Mouse (Mus musculus): Measurements from ENCODE around the gene Psmd7. TPM values are rescaled to one million over a fixed set of nuclear protein-coding genes. Genes with fewer than 3 reads are reported as not detected.

Gene Psmd7
- polyA plus RNA-seq, 1 experiment = 56.9 TPM

DNA sequence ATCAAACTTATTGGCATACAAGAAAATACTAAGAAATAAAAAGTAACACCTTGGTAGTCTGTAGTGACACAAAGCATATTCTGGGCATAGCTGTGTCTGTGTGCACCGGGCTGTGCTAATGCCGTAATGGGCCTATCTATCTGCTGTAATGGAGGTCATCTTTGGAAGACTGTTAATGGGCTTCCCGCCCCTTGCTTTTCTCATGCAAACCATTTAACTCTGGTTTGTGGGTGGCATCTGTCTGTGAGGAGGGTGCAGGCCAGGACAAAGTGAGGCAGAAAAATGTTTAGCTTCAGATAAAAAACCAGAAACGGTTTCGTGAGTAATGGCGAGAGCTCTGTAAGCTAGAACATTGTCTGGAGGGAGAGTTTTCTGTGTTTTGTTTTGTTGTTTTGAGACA is 6.6 kb upstream of the Psmd7 start:
- DNase-seq = no peak
- 75% methylated on average over 6 of the region's 6 CpGs for WGBS
- no peak overlapping the region for H3K4me3 ChIP-seq (ENCODE audit: insufficient read depth, low read depth, low read length)
- H3K36me3 ChIP-seq (ENCODE audit: control insufficient read depth, insufficient read depth, low read length) = no peaks in the 10 kb centered on the region
- TF ChIP-seq POLR2A (IDR thresholded peaks at IDR 0.05; ENCODE audit: low read depth, low read length) (no peak), CTCF (conservative IDR thresholded peaks at IDR 0.05; ENCODE audit: insufficient read depth, insufficient read length, low read depth, low read length) (no peak)
- H3K27me3 ChIP-seq (replicated peaks; ENCODE audit: control insufficient read depth, insufficient read depth, low read length) = no peaks in the 10 kb centered on the region
- H3K27ac ChIP-seq (ENCODE audit: insufficient read depth, low read depth, low read length) = no peak overlapping the region
- no peaks in the 10 kb centered on the region for H3K4me1 ChIP-seq (ENCODE audit: control insufficient read depth, insufficient read depth, low read length)

DNA sequence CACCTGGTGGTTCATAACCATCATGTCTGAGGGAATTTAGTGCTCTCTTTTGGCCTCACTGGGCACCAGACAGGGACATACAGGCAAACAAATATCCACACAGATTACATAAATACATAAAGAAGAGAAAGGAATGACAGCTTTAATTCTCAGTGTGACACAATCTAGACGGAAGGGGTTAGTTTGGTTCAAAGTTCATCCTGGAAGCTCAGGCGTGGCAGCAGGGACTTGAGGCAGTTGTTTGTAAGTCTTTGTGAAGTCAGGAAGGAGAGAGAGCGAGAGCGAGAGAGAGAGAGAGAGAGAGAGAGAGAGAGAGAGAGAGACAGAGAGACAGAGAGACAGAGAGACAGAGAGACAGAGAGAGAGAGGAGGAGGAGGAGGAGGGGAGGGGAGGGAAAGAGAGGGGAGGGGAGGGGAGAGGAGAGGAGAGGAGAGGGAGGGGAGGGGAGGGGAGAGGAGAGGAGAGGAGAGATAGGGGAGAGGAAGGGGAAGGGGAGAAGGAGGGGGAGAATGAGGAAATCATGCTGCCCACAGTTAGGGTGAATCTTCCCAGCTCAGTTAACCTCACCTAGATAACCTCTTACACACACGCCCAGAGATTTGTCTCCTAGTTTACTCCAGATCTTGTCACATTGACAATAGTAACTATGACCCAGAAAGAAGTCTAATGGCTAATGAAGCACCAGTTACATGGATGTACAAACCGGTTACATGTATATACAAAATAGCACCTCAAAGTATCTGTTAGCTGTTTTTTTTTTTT is 5.9 kb upstream of the Psmd7 start:
- TF ChIP-seq POLR2A (IDR thresholded peaks at IDR 0.05; ENCODE audit: low read depth, low read length) = no peak
- TF ChIP-seq CTCF (conservative IDR thresholded peaks at IDR 0.05; ENCODE audit: insufficient read depth, insufficient read length, low read depth, low read length) = no peak
- no peak overlapping the region for H3K27ac ChIP-seq (ENCODE audit: insufficient read depth, low read depth, low read length)
- no peak overlapping the region for H3K4me3 ChIP-seq (ENCODE audit: insufficient read depth, low read depth, low read length)
- WGBS = 69% methylated on average over 6 of the region's 6 CpGs
- no peaks in the 10 kb centered on the region for H3K36me3 ChIP-seq (ENCODE audit: control insufficient read depth, insufficient read depth, low read length)
- DNase-seq = no peak
- H3K4me1 ChIP-seq (ENCODE audit: control insufficient read depth, insufficient read depth, low read length) = no peaks in the 10 kb centered on the region
- H3K27me3 ChIP-seq (replicated peaks; ENCODE audit: control insufficient read depth, insufficient read depth, low read length) = no peaks in the 10 kb centered on the region

DNA sequence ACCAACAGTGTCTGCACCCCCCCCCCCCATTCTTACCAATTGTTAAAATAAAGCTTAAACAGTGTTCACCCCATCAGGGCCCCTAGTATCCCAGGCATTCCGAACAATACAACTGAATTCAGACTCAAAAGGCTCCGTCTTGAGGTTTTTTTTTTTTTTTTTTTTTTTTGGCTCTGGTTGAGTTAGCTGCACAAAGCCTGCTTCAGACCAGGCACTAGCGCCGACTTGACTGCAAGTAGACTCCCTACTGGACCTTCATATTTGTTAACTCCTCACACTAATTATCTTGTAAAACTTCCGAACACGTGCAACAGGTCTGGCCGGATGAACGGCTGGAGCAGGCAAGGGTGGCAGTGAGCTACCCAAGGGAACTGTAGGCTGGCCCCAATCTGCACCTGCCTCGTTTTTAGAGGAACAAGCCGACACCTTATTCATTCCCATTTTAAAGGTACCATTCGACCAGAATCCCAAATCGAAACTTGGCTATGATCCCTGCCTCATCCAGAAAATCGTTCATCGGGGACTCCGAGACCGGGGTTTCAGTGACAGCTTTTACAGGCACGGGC is 752 bp downstream of the Psmd7 start:
- H3K36me3 ChIP-seq (ENCODE audit: control insufficient read depth, insufficient read depth, low read length) = peaks cover 1% of the 10 kb centered on the region
- no peak for TF ChIP-seq POLR2A (IDR thresholded peaks at IDR 0.05; ENCODE audit: low read depth, low read length)
- TF ChIP-seq CTCF (conservative IDR thresholded peaks at IDR 0.05; ENCODE audit: insufficient read depth, insufficient read length, low read depth, low read length) = no peak
- H3K27ac ChIP-seq (ENCODE audit: insufficient read depth, low read depth, low read length) = peak overlapping the region; percentile 96
- H3K27me3 ChIP-seq (replicated peaks; ENCODE audit: control insufficient read depth, insufficient read depth, low read length) = no peaks in the 10 kb centered on the region
- under 1% methylated on average over 17 of the region's 17 CpGs for WGBS
- peak overlapping the region; percentile 92 for H3K4me3 ChIP-seq (ENCODE audit: insufficient read depth, low read depth, low read length)
- peak; percentile 35 for DNase-seq
- H3K4me1 ChIP-seq (ENCODE audit: control insufficient read depth, insufficient read depth, low read length) = 0 out of 2 replicates have a peak, but pooled peaks cover 3% of the 10 kb centered on the region

DNA sequence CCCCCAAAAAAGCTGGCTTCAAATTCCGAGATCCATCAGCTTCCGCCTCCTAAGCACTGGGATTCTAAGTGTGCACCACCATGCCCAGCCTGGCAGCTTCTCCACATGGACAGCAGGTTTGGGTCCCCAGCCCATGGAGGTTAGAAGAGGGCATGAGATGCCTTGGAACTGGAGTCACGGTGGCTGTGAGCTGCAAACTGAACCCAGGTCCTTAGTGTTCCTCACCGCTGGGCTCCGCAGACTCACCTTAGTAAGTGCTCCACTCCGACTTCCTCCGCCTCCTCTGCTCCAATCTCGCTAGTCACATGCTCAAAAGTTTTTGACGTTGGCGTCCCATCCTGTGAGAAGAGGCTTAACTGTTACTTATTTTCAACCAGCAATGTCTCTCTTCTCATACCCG is 6.1 kb downstream of the Psmd7 start:
- Histone ChIP-seq H3K27me3 (replicated peaks; ENCODE audit: control insufficient read depth, insufficient read depth, low read length) (no peaks in the 10 kb centered on the region), H3K4me1 (ENCODE audit: control insufficient read depth, insufficient read depth, low read length) (0 out of 2 replicates have a peak, but pooled peaks cover 3% of the 10 kb centered on the region), H3K4me3 (ENCODE audit: insufficient read depth, low read depth, low read length) (no peak overlapping the region), H3K27ac (ENCODE audit: insufficient read depth, low read depth, low read length) (no peak overlapping the region), H3K36me3 (ENCODE audit: control insufficient read depth, insufficient read depth, low read length) (peaks cover 4% of the 10 kb centered on the region)
- DNase-seq = no peak
- WGBS = 88% methylated on average over 11 of the region's 11 CpGs
- no peak for TF ChIP-seq CTCF (conservative IDR thresholded peaks at IDR 0.05; ENCODE audit: insufficient read depth, insufficient read length, low read depth, low read length)
- no peak for TF ChIP-seq POLR2A (IDR thresholded peaks at IDR 0.05; ENCODE audit: low read depth, low read length)

DNA sequence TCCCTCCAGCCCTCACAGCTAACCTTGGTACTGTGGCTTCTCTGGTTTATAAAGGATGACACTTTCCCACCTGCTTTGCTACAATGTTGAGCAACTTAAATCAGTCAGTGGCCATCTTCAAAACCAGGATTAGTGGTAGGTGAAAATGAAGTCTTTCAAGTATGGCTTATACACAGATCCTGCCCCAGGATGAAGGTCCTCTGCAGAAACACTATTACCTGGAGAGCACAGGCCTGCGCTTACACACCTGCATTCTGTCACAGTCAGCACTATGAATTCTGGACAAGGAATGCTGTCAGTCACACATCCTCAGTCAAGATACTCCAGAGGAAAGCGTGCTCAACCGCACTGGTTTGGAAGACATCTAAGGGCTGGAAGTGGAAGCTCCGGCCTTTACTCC is 6.7 kb downstream of the Psmd7 start:
- Histone ChIP-seq H3K27ac (ENCODE audit: insufficient read depth, low read depth, low read length) (no peak overlapping the region), H3K27me3 (replicated peaks; ENCODE audit: control insufficient read depth, insufficient read depth, low read length) (no peaks in the 10 kb centered on the region), H3K4me3 (ENCODE audit: insufficient read depth, low read depth, low read length) (no peak overlapping the region), H3K36me3 (ENCODE audit: control insufficient read depth, insufficient read depth, low read length) (peaks cover 4% of the 10 kb centered on the region), H3K4me1 (ENCODE audit: control insufficient read depth, insufficient read depth, low read length) (peaks cover 4% of the 10 kb centered on the region; the same call in 1 of the 2 replicates)
- no peak for TF ChIP-seq POLR2A (IDR thresholded peaks at IDR 0.05; ENCODE audit: low read depth, low read length)
- TF ChIP-seq CTCF (conservative IDR thresholded peaks at IDR 0.05; ENCODE audit: insufficient read depth, insufficient read length, low read depth, low read length) = no peak
- WGBS = 95% methylated on average over 4 of the region's 4 CpGs
- no peak for DNase-seq

DNA sequence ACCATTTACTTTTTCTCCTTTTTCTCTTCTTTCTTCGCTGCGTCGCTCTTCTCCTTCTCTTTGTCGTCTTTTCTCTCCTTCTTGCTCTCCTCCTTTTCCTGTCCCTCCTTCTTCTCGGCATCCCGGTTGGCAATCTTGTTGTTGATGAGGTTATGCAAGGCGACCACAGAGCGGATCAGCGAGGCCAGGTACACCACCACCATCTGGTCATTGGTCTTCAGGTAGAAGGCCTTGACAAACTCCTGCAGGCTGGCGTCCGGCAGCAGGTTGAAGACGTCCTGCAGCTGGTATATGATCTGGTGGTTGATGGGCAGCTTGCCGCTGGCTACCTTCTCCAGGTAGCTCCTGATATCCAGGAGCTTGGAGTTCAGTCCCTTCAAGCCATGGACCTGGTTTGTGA is 7.4 kb downstream of the Psmd7 start:
- 92% methylated on average over 13 of the region's 13 CpGs for WGBS
- Histone ChIP-seq H3K4me1 (ENCODE audit: control insufficient read depth, insufficient read depth, low read length) (peaks cover 2% of the 10 kb centered on the region; the same call in 1 of the 2 replicates), H3K27me3 (replicated peaks; ENCODE audit: control insufficient read depth, insufficient read depth, low read length) (no peaks in the 10 kb centered on the region), H3K4me3 (ENCODE audit: insufficient read depth, low read depth, low read length) (no peak overlapping the region), H3K36me3 (ENCODE audit: control insufficient read depth, insufficient read depth, low read length) (peaks cover 4% of the 10 kb centered on the region), H3K27ac (ENCODE audit: insufficient read depth, low read depth, low read length) (no peak overlapping the region)
- TF ChIP-seq CTCF (conservative IDR thresholded peaks at IDR 0.05; ENCODE audit: insufficient read depth, insufficient read length, low read depth, low read length) (no peak), POLR2A (IDR thresholded peaks at IDR 0.05; ENCODE audit: low read depth, low read length) (no peak)
- no peak for DNase-seq

DNA sequence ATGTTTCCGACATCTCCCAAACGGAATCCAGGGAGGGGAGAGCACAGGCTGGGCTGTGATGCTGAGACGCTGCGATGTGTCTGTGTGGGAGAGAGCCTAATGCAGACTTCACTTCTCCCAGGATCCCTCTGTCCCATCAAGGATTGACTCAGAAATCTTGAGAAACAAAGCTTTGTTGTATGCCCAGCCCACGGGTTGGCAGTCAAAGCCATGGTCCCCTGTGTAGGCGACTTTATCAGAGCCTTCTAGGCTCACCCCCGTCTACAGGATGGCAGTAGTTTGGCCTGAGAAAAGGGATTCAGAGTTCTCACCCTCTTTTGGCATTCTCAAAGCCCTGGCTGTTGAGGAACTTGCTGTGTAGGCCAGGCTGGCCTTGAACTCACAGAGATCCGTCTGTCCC is 9.7 kb downstream of the Psmd7 start:
- H3K4me1 ChIP-seq (ENCODE audit: control insufficient read depth, insufficient read depth, low read length) = peaks cover 2% of the 10 kb centered on the region; the same call in 1 of the 2 replicates
- peaks cover 4% of the 10 kb centered on the region for H3K36me3 ChIP-seq (ENCODE audit: control insufficient read depth, insufficient read depth, low read length)
- no peak for DNase-seq
- H3K4me3 ChIP-seq (ENCODE audit: insufficient read depth, low read depth, low read length) = no peak overlapping the region
- TF ChIP-seq CTCF (conservative IDR thresholded peaks at IDR 0.05; ENCODE audit: insufficient read depth, insufficient read length, low read depth, low read length) (no peak), POLR2A (IDR thresholded peaks at IDR 0.05; ENCODE audit: low read depth, low read length) (no peak)
- 87% methylated on average over 8 of the region's 8 CpGs for WGBS
- H3K27me3 ChIP-seq (replicated peaks; ENCODE audit: control insufficient read depth, insufficient read depth, low read length) = no peaks in the 10 kb centered on the region
- no peak overlapping the region for H3K27ac ChIP-seq (ENCODE audit: insufficient read depth, low read depth, low read length)

Measured in kidney, adult 2 months (tissue).